Mouse (Mus musculus) small intestine, adult 2 months (tissue): Measurements from ENCODE around the gene Igf2bp1. TPM values are rescaled to one million over a fixed set of nuclear protein-coding genes. Genes with fewer than 3 reads are reported as not detected.
"Not testable (repeated sequence)": the region's sequence is repeated elsewhere in the genome, so short reads cannot be mapped to it uniquely, and the experiment has no call there.

ENCODE experiments used
- H3K27ac ChIP-seq: fragments of 200-500 bp; 2 replicates; pipeline ENCODE4 v1.5.1; 2012; ENCODE audit warnings: low read depth, low read length, control low read depth, inconsistent platforms; ENCODE audit not compliant: insufficient read depth
- H3K27me3 ChIP-seq: fragments of 200-500 bp; 2 replicates; pipeline ENCODE4 v1.6.1; 2012; ENCODE audit warnings: mild to moderate bottlenecking, moderate library complexity, low read length, inconsistent platforms; ENCODE audit not compliant: control insufficient read depth, insufficient read depth
- H3K36me3 ChIP-seq: fragments of 200-500 bp; 2 replicates; pipeline ENCODE4 v1.6.1; 2012; ENCODE audit warnings: mild to moderate bottlenecking, low read length, control low read depth, inconsistent platforms; ENCODE audit not compliant: control insufficient read depth, insufficient read depth
- H3K4me1 ChIP-seq: fragments of 200-500 bp; 2 replicates; pipeline ENCODE4 v1.6.1; 2012; ENCODE audit warnings: low read length, inconsistent platforms, mixed read lengths; ENCODE audit not compliant: control insufficient read depth, insufficient read depth, insufficient read length
- H3K4me3 ChIP-seq: fragments of 200-500 bp; 2 replicates; pipeline ENCODE4 v1.5.1; 2012; ENCODE audit warnings: low read depth, mild to moderate bottlenecking, control low read depth, inconsistent platforms, low read length, moderate library complexity
- CTCF ChIP-seq: fragments of 200-500 bp; IDR thresholded peaks from 2 replicates; pipeline ENCODE4 v1.5.1; 2012; ENCODE audit warnings: low read depth, mild to moderate bottlenecking, control low read depth, inconsistent platforms, low read length, moderate library complexity, mixed read lengths; ENCODE audit not compliant: insufficient replicate concordance, insufficient read length; ENCODE audit errors: extremely low read depth
- POLR2A ChIP-seq: fragments of 200-500 bp; IDR thresholded peaks from 2 replicates; pipeline ENCODE4 v1.6.1; 2012; ENCODE audit warnings: low read depth, mild to moderate bottlenecking, control low read depth, inconsistent platforms, low read length, moderate library complexity
- WGBS: fragments of 180-500 bp; shearing (Covaris S2); methylation state at CpG from one replicate; pipeline ENCODE4 v1.1.7; 2018; 5-methylcytosine and 5-hydroxymethylcytosine counted together
- polyA plus RNA-seq: library from polyadenylated mRNA; depleted of rRNA; stranded (reverse); fragments of >200 nt; gene quantifications from 2 replicates; pipeline ENCODE4 v1.2.3, GENCODE M21; 2012

Gene Igf2bp1
- polyA plus RNA-seq, 1 experiment = not detected

DNA sequence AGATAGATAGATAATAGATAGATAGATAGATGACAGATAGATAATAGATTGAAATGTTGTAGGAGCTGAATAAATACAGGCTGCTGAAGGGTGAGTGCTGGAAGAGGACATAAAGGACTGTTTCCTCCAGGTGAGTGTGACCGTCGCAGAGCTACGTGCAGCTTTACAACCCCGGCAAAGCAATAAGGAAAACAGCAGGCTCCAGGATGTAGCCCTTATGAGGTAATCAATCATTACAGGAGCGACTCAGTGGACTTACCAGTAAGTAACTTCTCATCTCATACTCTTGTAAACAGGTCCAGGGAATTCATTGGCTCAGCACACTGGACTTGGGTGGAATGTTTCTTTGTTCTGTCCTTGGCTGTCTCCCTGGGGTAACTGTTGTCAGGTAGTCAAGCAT lies 79.8 kb downstream of the Igf2bp1 start:
- peak overlapping the region; percentile 81 for H3K27ac ChIP-seq
- H3K4me1 ChIP-seq = peaks cover 19% of the 10 kb centered on the region
- no peaks in the 10 kb centered on the region for H3K27me3 ChIP-seq
- WGBS = 28% methylated on average over 5 of the region's 5 CpGs
- no peaks in the 10 kb centered on the region for H3K36me3 ChIP-seq
- TF ChIP-seq CTCF (no peak), POLR2A (no peak)
- H3K4me3 ChIP-seq = no peak overlapping the region

GRCm38 (mm10) chr11:95924215-95924614 lies 81.5 kb downstream of the Igf2bp1 start:
- Histone ChIP-seq H3K27me3 (no peaks in the 10 kb centered on the region), H3K36me3 (no peaks in the 10 kb centered on the region), H3K4me1 (peaks cover 19% of the 10 kb centered on the region), H3K27ac (peak overlapping the region; percentile 88), H3K4me3 (no peak overlapping the region)
- 16% methylated on average over 2 of the region's 2 CpGs for WGBS
- TF ChIP-seq POLR2A = no peak
- TF ChIP-seq CTCF = no peak

DNA sequence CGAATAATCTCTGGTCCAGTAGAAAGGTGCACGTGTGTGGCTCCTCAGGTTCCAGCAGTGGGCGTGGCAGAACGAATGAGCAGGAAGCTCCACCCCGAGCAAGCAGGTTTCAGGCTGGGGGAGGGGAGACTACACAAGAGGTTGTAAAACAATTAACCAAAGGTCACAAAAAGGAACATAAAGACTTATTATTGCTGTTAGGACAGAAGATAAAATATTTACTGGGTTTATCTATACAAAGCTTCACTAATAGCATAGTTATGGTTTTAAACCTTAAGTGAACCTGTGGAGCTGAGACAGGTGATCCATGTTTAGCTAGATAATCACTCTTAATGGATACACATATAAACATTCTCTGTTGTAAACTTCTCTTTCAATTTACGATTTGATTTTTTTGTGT lies 82.3 kb downstream of the Igf2bp1 start:
- H3K27me3 ChIP-seq, H3K36me3 ChIP-seq, H3K27ac ChIP-seq, H3K4me3 ChIP-seq: not testable (repeated sequence)
- peaks cover 19% of the 10 kb centered on the region for H3K4me1 ChIP-seq
- whole genome bisulfite sequencing = 2% methylated on average over 4 of the region's 6 CpGs

- H3K4me1 ChIP-seq = peaks cover 21% of the 10 kb centered on the region
- H3K27ac ChIP-seq = peak overlapping the region; percentile 86
- no peaks in the 10 kb centered on the region for H3K36me3 ChIP-seq
- WGBS = 20% methylated on average over 12 of the region's 12 CpGs
- TF ChIP-seq CTCF = no peak
- TF ChIP-seq POLR2A = no peak
- no peak overlapping the region for H3K4me3 ChIP-seq
- H3K27me3 ChIP-seq = no peaks in the 10 kb centered on the region
Measured at GRCm38 (mm10) chr11:95921991-95922621, 83.6 kb downstream of the Igf2bp1 start.

DNA sequence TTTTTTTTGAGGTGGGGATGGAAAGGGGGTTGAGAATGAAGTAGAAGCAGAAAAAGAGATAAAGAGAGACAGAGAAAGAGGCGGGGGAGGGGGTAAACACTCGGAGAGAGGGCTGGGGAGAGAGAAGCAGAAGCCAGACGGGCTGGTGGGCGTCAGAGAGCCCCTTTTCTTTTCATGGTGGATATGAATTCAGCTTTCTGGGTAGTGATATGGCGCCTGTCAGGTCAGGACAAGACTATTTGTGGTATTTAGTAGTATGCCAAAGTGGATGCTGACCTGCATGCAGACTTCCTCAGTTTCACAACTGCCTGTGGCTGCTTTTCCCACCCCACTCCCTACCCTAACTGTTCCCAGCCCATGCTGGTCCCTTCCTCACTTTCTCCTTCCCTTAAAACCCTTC lies 89.3 kb downstream of the Igf2bp1 start:
- Histone ChIP-seq H3K36me3 (peaks cover 2% of the 10 kb centered on the region; the same call in 1 of the 2 replicates), H3K27ac (0 out of 2 replicates have a peak overlapping the region, but pooled peaks have one; percentile 7), H3K4me3 (no peak overlapping the region), H3K27me3 (no peaks in the 10 kb centered on the region), H3K4me1 (peaks cover 5% of the 10 kb centered on the region; the same call in 1 of the 2 replicates)
- WGBS = 13% methylated on average over 5 of the region's 5 CpGs
- no peak for TF ChIP-seq CTCF
- no peak for TF ChIP-seq POLR2A

DNA sequence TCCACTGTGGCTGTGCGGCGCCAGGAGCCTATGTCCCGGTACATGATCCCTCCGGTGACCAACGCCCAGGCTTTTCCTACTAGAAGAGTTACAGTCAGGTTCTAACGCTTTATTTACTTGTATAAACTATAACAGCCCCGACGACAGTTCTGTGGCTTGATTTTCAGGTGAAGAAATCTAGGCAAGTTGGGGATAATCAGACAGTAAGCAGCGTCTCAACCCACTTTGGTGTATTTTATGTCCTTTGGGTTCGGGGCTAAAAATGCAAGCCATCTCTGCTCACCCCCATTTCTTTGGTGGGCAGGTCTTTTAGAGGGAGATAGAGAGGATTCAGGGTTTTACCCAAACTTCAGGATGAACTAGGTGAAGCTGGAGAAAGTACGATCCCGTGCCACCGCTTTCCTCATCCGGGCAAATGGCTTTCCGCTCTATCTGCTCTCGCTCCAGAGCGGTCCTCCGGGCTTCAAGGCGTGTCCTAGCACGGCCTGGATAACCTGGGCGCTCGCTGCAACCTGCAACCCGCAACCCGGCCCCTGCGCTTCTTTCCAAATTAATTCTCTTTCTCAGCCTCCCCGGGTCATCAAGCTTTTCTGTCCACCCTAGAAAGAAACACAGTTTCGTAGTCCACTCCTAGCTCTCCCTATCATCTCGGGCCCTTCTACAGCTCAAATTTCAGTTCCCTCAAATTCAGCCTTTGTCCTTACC lies 90.6 kb downstream of the Igf2bp1 start:
- H3K36me3 ChIP-seq = peaks cover 2% of the 10 kb centered on the region; the same call in 1 of the 2 replicates
- H3K4me1 ChIP-seq = peaks cover 11% of the 10 kb centered on the region; the same call in 1 of the 2 replicates
- no peak for TF ChIP-seq CTCF
- peak; percentile 7; the same call in 1 of the 2 replicates for TF ChIP-seq POLR2A
- WGBS = under 1% methylated on average over 28 of the region's 28 CpGs
- peak overlapping the region; percentile 77 for H3K4me3 ChIP-seq
- no peaks in the 10 kb centered on the region for H3K27me3 ChIP-seq
- H3K27ac ChIP-seq = peak overlapping the region; percentile 97

- H3K27ac ChIP-seq = peak within 1 kb of the TSS; percentile 97
- peaks cover 15% of the 10 kb centered on the region; the same call in 1 of the 2 replicates for H3K4me1 ChIP-seq
- H3K36me3 ChIP-seq = peaks cover 2% of the 10 kb centered on the region; the same call in 1 of the 2 replicates
- TF ChIP-seq POLR2A (peak; percentile 93), CTCF (no peak)
- no peaks in the 10 kb centered on the region for H3K27me3 ChIP-seq
- under 1% methylated on average over 35 of the region's 35 CpGs for WGBS
- peak within 1 kb of the TSS; percentile 77 for H3K4me3 ChIP-seq
Measured at GRCm38 (mm10) chr11:95914571-95914991, 91.2 kb downstream of the Igf2bp1 start, which contains the start of gene B4galnt2. Gene B4galnt2, minus strand, starts transcription at chr11:95914891.
